Mouse (Mus musculus) gastrocnemius, adult 2 months (tissue): ENCODE measurements around the gene Rpgrip1l. TPM values are rescaled to one million over a fixed set of nuclear protein-coding genes. Genes with fewer than 3 reads are reported as not detected.

ENCODE experiments used
- DNase-seq: peaks from one replicate; pipeline ENCODE4 v3.0.0; 2022
- H3K27ac ChIP-seq: fragments of 200-600 bp; 2 replicates; pipeline ENCODE4 v1.8.1; 2022; ENCODE audit warnings: mild to moderate bottlenecking
- H3K4me3 ChIP-seq: fragments of 200-600 bp; 2 replicates; pipeline ENCODE4 v1.8.1; 2022; ENCODE audit warnings: mild to moderate bottlenecking, moderate library complexity
- CTCF ChIP-seq: fragments of 200-600 bp; IDR thresholded peaks from 2 replicates; pipeline ENCODE4 v1.8.1; 2022; ENCODE audit warnings: antibody characterized with exemption, mild to moderate bottlenecking, moderate library complexity
- intact Hi-C: fragments of 180-260 bp; cut with DNase I; formaldehyde crosslinking; loops from one replicate; pipeline ENCODE4 v1.15.1; 2025
- total RNA-seq, 2 experiments: library from RNA; stranded (reverse); gene quantifications; 2 replicates each; pipeline ENCODE4 v1.2.3; 2021

Gene Rpgrip1l
- total RNA-seq, 2 experiments from 2014 or later: 2.0 to 2.3 TPM

- intact Hi-C loops: no loop called here
- H3K4me3 ChIP-seq: no peak overlapping the region
- H3K27ac ChIP-seq: no peak overlapping the region
- DNase-seq: no peak
- no peak for TF ChIP-seq CTCF
These were observed 30.4 kb downstream of the Rpgrip1l start for GRCm38 (mm10) chr8:91282655-91283054.

- H3K4me3 ChIP-seq: no peak overlapping the region
- no peak for TF ChIP-seq CTCF
- intact Hi-C loops: no loop called here
- DNase-seq: no peak
- H3K27ac ChIP-seq: no peak overlapping the region
These were observed 31.5 kb downstream of the Rpgrip1l start for GRCm38 (mm10) chr8:91281545-91281944.

GRCm38 (mm10) chr8:91280467-91281212 is 32.4 kb downstream of the Rpgrip1l start:
- TF ChIP-seq CTCF: no peak
- intact Hi-C loops: no loop called here
- DNase-seq: peak; percentile 63
- H3K4me3 ChIP-seq: peak overlapping the region; percentile 11; the same call in 1 of the 2 replicates
- H3K27ac ChIP-seq: peak overlapping the region; percentile 25; the same call in 1 of the 2 replicates

- DNase-seq: no peak
- no peak overlapping the region for H3K4me3 ChIP-seq
- intact Hi-C loops: no loop called here
- no peak overlapping the region for H3K27ac ChIP-seq
- TF ChIP-seq CTCF: no peak
These were observed 35.0 kb downstream of the Rpgrip1l start for GRCm38 (mm10) chr8:91278060-91278459.

GRCm38 (mm10) chr8:91276337-91276736 is 36.7 kb downstream of the Rpgrip1l start:
- peak; percentile 24; the same call in 1 of the 2 replicates for TF ChIP-seq CTCF
- Histone ChIP-seq H3K4me3 (no peak overlapping the region), H3K27ac (no peak overlapping the region)
- intact Hi-C loops: no loop called here
- no peak for DNase-seq

- Histone ChIP-seq H3K4me3 (no peak overlapping the region), H3K27ac (no peak overlapping the region)
- no peak for DNase-seq
- TF ChIP-seq CTCF: no peak
- intact Hi-C loops: no loop called here
These were observed 39.6 kb downstream of the Rpgrip1l start for GRCm38 (mm10) chr8:91273493-91273892.

- TF ChIP-seq CTCF: no peak
- no peak overlapping the region for H3K27ac ChIP-seq
- intact Hi-C loops: no loop called here
- no peak overlapping the region for H3K4me3 ChIP-seq
- no peak for DNase-seq
These were observed 43.6 kb downstream of the Rpgrip1l start for GRCm38 (mm10) chr8:91269374-91269958.

- DNase-seq: no peak
- TF ChIP-seq CTCF: no peak
These were observed 48.5 kb downstream of the Rpgrip1l start for GRCm38 (mm10) chr8:91264564-91264963.

GRCm38 (mm10) chr8:91263939-91264338 is 49.1 kb downstream of the Rpgrip1l start:
- no peak for DNase-seq
- no peak overlapping the region for H3K4me3 ChIP-seq
- no peak overlapping the region for H3K27ac ChIP-seq
- TF ChIP-seq CTCF: no peak
- intact Hi-C loops: no loop called here

More at GRCm38 (mm10) chr8:91264564-91264963, 48.5 kb downstream of the Rpgrip1l start:
- Histone ChIP-seq H3K27ac (no peak overlapping the region), H3K4me3 (no peak overlapping the region)
- intact Hi-C loops: no loop called here

- intact Hi-C loops: no loop called here
- no peak; the same call in 1 of the 2 replicates for TF ChIP-seq CTCF
- Histone ChIP-seq H3K4me3 (no peak overlapping the region), H3K27ac (no peak overlapping the region)
- no peak for DNase-seq
These were observed 51.5 kb downstream of the Rpgrip1l start for GRCm38 (mm10) chr8:91261598-91261997.

GRCm38 (mm10) chr8:91250966-91251365 is 62.1 kb downstream of the Rpgrip1l start:
- Histone ChIP-seq H3K4me3 (no peak overlapping the region), H3K27ac (no peak overlapping the region)
- intact Hi-C loops: no loop called here
- TF ChIP-seq CTCF: no peak
- no peak for DNase-seq

- intact Hi-C loops: no loop called here
- TF ChIP-seq CTCF: no peak
- H3K27ac ChIP-seq: no peak overlapping the region
- H3K4me3 ChIP-seq: no peak overlapping the region
- DNase-seq: no peak
These were observed 63.1 kb downstream of the Rpgrip1l start for GRCm38 (mm10) chr8:91249758-91250466.

- TF ChIP-seq CTCF: no peak
- intact Hi-C loops: no loop called here
- H3K4me3 ChIP-seq: no peak overlapping the region
- DNase-seq: no peak
- H3K27ac ChIP-seq: no peak overlapping the region
These were observed 67.1 kb downstream of the Rpgrip1l start for GRCm38 (mm10) chr8:91245821-91246454.
